Mouse (Mus musculus) testis, postnatal 14 days (tissue): ENCODE measurements at regions not wholly inside any gene's neighbourhood (a gene's known extent, or its start where the extent isn't known, plus 50 kb on each side); places are given as distances from the start of the nearest gene placed in this dataset.

ENCODE experiments used
- DNase-seq: peaks from one replicate; pipeline ENCODE4 v3.0.0; 2021; ENCODE audit warnings: low spot score

DNA sequence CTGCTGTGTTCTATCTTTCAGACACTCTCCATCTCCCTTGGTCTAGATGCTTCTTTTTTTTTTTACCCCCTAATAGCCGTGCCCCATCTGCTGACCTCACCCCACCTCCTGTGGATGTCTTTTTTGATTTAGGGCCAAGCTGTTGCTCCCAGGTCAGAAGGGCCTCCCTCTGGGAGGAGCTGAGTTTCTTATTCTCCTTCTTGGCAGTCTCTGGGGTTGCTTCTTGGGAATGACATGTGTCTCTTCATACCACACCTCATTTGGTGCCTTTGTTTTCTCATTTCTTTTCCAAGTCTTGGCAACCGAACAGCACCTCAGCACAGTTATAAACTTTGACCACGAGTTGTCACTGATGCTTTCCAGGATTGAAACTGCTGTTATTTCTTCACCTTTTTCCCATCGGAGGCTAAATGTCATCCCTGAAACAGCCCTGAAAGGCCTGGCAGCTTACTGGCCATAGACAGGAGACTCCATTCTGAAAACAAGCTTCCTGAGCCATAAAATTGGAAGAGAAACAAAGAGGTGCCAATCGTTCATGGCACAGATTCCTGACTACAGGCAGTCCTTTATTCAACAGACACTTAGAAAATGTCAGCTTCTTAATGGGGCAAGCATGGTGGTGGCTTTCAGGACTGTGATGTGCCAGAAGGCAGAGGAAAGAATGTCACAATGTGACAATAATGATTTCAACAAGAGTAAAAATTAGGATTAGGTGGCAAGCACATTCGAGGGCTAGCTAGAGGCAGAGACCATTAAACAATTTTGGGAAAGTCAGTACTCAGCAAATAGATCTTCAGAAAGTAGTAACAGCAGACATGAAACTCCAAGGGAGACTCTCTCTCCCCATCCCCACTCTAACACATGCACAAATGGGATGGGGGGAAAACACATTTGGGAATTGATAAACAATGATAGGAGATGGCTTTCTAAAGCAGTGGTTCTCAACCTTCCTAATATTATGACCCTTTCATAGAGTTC, 197.1 kb upstream of the Arrdc4 start:
- DNase-seq: no peak

DNA sequence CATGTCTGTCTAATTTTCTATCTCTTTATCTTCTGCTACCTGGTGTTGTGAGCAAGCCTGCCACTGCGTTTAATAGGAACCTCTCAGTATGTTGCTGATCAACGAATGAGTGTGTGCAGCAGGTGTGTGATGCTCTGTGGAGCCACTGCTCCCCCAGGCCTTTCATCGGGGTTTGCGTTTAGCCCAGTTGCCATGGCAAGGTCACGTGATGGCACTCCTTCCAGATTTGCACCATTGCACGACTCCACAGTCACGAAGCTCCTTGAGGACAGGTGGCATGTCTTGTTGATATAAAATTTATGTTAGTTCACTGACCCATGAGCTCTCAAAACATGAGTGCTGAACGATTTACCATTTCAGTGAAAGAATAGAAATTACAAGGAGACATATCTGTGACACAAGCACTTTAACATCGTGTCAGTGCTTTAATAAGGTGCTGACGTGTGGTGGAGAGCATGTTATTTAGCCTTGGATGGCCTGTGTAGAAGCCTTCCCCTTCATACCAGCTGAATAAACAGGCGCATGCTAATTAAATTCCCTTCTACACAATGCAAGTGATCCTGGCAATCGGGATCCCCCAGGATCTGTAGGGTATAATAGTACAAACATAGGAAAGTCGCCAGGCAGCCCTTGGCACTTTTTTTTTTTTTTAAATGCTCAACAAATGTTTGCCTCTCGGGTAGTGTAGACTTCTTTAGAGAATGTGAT, 181.7 kb upstream of the Arrdc4 start:
- DNase-seq: no peak

DNA sequence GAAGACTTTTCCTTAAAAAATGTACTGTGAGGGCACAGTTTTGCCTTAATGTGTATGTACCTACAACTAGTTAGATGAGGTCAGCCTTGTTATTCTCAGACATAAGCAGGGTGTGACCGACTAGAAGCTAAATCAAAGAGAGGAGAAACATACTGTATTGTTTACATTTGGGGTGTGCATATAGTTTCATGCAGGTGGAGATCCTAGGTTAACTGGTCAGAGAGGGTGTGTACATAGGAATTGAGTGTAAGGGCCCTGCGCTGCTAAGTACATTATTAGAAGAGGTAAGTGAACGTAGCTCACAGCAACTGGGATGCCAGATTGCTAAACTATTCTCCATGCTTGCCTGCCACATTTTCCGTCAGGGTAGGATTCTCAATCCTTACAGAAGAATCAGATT, 180.6 kb upstream of the Arrdc4 start:
- no peak for DNase-seq

DNA sequence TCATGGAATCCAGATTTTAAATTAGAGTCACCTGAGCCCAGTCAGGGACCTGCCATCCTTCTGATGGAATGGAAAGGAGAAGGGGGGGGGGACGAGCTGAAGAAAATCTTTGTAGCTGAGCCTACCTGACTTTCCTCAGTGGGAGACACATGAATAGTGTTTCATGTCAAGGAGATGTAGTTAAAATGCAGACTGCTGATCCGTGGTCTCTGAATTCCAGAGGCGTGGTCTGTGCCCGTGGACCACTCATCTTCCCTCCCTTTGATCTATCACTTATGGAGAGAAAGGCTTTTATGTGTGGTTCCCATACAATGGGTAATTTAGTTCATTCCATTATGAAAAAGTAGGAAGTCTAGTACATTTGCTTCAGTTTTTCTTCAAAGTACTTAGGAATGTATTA, 176.6 kb upstream of the Arrdc4 start:
- no peak for DNase-seq

DNA sequence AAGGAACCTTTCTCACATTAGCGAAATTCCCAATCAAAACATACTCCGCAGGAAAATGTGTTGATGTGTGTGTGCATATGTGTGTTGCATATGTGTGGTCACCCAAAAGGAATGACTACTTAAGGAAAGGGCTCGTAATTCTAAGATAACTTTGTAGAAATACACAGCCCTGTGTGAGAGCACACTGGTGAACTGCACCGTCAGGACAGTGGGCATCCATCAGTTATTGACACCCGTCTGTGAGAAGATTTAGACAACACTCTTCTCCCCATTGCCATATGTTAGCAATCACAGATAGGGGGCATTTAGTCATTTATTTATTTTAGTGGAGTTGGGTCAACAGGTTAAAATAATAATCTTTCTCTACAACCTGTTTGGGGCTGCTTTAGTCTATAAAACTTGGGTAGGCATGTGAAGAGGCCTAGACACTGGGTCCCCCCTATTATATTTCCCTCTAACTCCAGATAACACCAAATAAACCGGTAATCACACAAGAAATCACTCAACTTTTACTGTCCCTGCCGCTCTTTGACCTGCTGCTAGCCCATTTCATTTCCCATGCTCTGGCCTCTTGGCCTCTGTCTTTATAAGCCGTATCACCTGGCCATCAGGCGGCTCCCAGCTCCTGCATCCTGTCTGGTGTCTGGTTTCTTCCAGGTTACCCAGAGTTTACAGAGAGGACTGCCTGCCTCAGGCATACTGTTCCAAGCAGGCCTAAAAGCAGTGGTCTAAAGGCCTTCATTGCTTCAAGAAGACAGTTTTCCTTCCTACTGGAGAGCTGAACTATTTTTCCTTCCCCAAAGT, 169.8 kb upstream of the Arrdc4 start:
- no peak for DNase-seq

DNA sequence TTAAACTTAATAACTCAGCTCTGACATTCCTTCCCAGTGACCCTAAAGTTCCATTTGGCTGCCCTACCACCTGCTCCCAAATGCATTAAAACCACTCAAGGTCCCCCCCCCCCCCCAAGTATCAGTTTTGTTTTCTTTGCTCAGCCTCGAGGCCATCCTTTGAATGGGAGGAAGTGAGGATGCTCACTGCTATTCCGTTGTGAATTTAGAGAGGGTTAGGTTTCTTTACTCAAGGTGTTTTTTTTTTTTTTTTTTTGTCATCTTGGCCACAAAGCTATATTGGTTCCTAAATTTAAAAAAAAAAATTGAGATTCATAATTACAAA, 168.8 kb upstream of the Arrdc4 start:
- no peak for DNase-seq

DNA sequence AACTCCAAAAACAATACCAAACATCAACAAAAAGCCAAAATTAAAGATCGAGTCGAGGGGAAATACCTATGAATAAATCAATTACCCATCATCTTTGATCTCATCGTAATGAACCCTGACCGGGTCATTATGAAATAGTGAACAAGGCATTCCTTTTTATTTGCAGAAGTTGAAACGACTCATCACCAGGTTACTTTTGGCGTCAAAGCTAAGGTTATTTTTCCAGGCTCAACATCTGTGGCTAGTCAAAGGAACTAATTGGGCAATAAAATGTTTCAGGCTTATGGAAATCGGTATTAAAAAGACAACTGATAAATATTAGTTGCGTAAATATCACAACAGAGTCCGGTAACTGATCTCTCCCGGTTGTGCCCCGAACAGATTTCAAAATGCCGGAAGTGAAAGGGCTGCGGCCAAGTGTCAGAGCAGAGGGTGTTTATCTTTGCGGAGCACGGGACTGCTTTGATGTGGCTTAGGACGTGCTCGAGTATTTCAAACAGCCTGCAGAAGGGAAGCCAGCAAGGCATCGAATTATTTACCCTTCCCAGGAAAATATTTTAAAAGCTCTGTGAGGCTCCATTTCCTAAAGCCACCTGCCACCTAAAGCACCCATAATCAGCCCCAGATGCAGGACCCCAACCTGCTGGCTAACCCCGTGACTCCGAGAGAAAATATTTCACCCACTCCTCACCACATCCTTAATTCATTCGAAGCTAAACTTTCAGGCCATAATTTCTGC, 168.3 kb upstream of the Arrdc4 start:
- DNase-seq: no peak

DNA sequence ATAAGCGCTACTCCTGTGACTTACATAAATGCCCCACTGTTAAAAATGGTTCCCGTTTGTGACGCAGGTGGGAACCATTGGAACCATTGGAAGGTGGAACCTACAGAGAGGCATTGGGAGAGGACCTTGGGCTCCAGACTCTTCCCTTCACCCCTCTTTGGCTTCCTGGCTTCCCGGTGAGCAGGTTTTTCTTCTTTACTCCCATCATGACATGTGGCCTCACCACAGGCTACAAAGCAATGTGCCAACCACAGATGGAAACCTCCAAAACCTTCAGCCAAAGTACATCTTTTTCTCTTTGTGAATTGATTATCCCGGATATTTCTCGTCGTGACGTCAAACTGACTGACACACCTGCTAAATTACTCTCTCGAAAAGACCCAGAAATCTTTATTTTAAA, 166.9 kb upstream of the Arrdc4 start:
- no peak for DNase-seq

DNA sequence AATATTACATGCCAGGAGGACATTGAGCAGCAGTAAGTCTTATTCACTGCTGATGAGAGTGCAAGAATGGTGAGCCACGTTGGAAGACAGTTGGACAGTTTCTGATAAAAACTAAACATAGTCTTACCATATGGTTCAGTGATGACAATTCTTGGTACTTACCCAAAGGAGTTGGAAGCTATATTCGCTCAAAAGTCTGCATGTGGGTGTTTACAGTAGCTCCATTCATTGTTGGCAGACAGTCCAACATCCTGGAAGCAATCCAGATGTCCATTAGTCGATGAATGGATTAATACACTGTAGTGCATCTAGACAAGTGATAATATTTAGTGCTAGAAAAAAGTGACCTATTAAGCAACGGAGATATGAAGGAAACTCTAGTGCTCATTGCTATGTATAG, 165.3 kb upstream of the Arrdc4 start:
- no peak for DNase-seq

DNA sequence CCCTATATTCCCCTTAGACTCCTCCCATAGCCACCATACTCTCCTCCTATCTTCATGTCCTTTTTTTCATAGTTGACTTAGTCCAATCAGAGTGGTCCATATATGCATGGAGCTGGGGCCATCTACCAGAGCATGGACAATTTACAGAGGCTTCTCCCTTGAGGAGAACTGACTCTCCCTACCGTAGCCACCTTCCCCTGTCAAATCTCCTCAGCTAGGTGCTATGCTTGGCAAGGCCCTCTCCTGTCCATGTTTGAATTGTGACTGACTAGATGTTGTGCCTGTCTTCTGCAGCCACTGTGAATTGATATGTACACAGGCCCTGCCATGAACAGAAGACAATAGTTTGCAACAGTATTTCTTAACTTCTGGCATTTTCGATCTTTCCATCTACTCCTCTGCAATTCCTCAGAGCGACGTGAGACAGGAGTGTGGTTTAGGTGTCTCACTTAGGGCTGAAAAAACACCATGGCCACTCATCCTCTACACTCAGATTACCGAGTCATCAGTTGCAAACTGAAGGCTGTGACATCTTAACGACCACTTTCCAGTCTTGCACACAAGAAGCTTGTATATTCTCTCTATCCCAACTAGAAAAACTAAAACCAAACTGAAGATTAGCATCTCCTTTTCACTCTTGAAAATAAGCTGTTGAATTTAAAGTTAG, 163.1 kb upstream of the Arrdc4 start:
- DNase-seq: no peak

DNA sequence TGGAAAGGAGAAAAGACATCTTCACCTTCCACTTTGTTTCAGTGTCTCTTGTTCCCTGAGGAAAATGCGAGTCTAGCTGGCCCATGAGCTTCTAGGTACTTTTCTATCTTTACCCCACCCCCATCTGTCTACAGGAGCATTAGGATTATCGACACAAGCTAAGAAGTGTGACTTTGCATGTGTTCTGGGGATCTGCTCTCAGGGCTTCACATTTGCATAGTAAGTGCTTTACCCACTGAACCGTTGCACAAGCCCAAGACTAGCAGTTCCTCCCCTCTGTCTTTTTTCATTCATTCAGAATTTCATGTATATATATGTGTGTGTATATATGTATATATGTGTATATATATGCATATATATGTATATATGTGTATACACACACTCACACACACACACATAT, 162.5 kb upstream of the Arrdc4 start:
- no peak for DNase-seq

DNA sequence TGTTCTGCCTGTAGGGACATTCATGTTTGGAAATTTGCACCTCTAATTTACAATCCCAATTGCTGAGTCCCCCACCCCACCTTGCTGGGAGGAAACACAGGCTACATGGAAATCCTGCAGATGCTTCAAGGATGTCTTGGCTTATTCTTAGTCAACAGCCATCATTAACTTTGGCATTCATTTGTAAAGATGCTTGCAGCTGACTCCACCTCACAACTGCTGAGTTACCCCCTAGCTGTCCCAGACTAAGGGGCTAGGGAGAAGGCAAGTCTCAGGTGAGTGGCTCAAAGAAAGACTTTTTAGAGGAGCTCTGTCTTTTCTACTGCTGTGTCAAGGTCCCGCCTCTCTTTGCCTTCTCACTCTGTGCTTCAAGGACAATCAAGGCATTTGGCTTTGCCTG, 160.7 kb upstream of the Arrdc4 start:
- DNase-seq: no peak

DNA sequence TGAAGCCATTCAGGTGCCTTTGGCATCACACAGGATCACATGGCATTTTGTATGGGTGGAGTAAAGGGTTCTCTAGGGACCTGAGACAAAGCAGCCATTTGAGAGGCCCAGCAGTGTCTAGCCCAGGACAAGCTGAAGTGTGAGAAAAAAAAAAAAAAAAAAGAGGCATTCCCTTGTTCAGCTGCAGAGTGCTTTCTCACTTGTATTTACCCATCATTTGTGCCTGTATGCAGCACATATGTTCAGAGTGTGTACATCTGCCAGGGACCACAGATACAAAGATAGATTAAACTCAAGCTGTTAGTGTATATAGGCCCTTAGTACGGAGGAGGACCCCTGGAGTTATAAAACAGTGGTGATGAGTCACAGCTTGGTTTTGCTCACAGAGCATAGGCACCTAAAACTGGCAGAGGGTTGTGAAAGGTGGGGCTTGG, 159.4 kb upstream of the Arrdc4 start:
- DNase-seq: no peak

DNA sequence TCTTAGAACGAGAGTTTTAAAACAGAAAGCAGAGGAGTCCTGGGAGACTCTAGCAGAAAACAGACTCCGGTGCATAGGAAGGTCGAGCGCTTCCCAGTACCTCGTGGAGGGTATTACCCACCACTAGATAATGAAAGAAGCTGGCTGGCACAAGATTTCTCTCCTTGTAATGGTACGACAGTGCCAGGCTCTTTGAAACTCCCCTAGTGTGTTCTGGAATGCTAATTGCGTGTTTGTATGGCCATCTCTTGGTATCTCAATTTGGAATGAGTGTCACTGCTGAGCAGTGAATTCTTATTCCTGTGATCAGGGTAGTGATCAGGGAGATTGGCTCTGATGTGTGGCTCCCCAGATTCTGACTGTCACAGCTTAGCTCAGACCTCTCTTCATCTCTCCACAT, 158.8 kb upstream of the Arrdc4 start:
- DNase-seq: no peak

DNA sequence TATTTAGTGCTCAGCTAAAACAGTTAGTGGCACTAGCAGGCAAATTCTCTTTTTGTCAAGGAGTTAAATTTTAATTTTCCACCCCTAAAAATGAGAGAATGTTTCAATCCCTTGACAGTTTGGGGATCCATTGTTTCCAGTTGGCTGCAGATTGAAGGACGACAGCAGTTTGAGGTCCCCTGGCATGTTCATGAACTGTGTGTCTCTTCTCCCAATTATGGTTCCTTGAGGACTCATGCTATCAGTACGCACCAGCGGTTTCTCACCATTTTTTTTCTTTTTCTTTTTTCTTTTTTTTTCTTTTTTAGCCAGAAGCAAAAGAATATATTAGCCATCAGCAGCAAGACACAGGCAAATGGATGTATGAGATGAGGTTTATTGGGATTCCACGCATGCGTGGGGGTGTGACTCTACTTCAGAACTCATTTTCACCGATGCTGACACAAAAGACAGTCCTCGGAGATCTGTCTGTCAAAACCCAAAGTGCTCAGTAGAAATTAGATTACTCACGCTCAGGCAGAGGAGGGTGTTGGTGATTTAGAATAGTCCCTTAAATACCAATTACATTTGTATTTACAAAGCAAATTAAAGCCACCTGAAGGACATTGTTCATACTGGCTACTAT, 157.8 kb upstream of the Arrdc4 start:
- no peak for DNase-seq

DNA sequence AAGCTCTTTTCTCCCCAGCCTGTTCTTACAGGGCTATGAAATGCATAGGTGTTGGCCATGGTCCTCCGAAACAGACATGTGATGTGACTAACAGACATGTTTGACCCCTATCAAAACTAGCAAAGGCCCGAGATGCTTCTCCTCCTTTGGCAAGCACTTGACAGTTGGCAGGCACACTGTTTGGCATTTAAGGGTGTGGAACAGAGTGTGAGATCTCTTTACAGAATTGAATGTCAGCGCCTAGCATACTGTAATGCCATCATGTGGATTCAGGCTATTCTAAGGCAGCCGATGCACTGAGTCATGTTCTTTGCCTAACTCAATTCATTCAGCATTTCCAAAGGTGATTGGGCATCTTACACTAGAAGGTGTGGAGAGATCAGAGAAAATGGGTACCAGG, 156.8 kb upstream of the Arrdc4 start:
- DNase-seq: no peak

DNA sequence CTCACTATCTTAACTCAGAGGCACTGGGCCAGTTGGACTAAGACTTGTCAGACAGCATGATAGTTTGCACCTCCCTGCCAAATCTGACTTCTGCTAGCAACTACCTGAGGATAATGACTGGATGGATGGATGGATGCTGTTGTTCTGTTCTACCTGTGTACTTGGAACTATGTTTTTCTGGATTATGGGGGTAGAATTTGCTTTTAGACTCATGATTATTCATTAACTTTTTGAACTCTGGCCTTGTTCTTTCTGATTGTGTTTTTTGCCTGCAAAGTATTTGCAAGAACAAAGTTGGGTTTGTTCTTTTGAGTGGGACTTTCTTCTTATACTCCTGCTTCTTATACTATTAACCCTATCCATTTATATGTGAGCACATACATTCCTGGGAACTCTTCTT, 137.1 kb upstream of the Arrdc4 start:
- no peak for DNase-seq

DNA sequence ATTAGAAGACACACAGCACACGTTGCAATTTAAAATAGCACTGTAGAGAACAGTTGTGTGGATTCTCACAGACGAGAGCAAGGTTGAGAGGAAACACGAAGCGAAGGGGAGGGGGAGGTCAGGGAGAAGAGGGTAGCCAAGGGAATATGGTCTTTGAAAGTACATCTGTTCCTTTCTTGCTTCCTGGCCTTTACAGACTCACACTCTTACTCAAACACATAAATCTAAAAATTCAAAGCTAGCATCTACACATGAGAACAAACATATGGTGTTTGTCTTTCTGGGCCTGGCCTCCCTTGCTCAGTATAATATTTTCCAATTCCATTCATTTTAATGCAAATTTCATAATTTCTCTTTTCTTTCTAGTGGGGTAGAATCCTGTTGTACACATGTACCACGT, 124.0 kb upstream of the Arrdc4 start:
- no peak for DNase-seq

DNA sequence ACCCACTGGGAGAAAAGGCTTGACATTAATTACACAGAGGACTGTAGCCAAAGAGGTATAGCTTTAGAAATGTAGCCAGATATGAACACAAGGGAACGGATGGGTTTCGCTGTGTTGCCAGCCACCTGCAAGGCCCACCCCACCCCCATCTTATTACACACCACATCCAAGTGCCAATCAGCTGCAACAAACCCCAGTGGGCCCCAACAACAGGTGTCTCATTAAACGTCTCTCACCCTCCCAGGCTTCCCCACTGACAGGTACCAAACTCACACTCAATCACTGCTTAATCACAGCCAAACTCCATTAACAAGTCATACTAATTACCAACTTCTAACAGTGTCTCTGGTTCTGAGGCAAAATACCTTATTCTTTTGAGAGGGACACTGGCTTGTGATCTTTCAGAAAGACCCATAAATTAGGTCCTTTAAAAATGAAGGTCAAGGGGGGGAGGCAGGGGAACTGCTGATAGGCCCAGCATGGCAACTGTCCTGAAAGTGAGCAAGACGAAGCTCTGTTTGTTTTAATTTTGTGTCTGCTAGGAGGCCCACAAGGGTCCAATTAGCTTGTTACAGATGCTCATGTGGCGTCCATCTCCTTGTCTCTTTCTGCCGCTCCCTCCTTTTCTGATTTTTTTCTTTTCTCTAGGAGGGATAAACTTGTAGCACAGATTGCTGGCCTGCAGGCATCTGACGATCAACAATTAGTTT, 115.4 kb upstream of the Arrdc4 start:
- DNase-seq: no peak

DNA sequence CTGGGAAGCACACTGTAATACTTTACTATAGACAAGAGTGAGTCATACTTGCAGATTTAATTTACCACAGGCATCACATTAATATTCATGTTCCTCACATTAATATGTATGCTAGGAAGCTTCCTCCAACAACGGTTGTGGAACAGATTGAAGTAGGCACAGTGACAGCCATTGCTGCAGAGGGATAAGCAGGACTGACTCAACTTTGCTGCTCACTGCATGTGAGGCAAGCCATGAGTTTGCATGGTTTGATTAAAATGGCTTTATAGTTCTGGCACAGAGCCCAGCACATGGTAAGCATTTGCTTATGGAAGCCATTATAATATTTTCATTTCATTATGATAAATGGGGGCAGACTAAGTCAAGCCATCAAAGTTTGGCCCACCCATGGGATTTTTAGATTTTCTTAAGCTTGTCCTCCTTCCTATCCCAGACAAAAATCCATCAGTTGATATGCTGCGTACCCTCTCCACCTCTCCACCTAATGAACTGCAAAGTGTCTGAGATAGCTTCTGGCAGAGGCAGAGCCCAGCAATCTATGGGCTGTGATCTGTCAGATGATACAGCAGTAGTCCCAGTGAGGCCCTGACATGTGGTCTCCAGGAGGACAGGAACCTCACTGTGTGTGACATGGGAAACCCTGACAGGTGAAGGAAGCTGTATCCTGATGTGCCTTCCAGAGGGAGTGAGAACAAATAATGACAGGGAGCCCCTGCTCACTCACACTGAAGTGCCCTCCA, 109.6 kb upstream of the Arrdc4 start:
- DNase-seq: no peak
